Mouse (Mus musculus) cortical plate, adult 2 months (tissue): ENCODE data around the gene Gm19684.
"Not testable (repeated sequence)": the region's sequence is repeated elsewhere in the genome, so short reads cannot be mapped to it uniquely, and the experiment has no call there.

Experiments used
- CTCF ChIP-seq: fragments of 200-500 bp; IDR thresholded peaks from 2 replicates; pipeline ENCODE4 v1.5.1; 2011; ENCODE audit warnings: mild to moderate bottlenecking, control low read depth, low read length; ENCODE audit not compliant: insufficient read depth; ENCODE audit errors: extremely low read depth
- POLR2A ChIP-seq: fragments of 200-500 bp; IDR thresholded peaks from 2 replicates; pipeline ENCODE4 v1.6.1; 2011; ENCODE audit warnings: mild to moderate bottlenecking, low read length, control low read depth; ENCODE audit not compliant: insufficient read depth; ENCODE audit errors: extremely low read depth

- not testable (repeated sequence) for TF ChIP-seq CTCF, POLR2A
Measured at GRCm38 (mm10) chr17:36169094-36169493, 47.6 kb downstream of the Gm19684 start.
